Mouse (Mus musculus): ENCODE data around the gene Nfatc4. TPM values are rescaled to one million over a fixed set of nuclear protein-coding genes. Genes with fewer than 3 reads are reported as not detected.
A peak's percentile ranks its signal among the peaks of the same experiment; 100 is the strongest.

The Nfatc4 gene
- total RNA-seq, 1 experiment from 2014 or later, result not detected

DNA sequence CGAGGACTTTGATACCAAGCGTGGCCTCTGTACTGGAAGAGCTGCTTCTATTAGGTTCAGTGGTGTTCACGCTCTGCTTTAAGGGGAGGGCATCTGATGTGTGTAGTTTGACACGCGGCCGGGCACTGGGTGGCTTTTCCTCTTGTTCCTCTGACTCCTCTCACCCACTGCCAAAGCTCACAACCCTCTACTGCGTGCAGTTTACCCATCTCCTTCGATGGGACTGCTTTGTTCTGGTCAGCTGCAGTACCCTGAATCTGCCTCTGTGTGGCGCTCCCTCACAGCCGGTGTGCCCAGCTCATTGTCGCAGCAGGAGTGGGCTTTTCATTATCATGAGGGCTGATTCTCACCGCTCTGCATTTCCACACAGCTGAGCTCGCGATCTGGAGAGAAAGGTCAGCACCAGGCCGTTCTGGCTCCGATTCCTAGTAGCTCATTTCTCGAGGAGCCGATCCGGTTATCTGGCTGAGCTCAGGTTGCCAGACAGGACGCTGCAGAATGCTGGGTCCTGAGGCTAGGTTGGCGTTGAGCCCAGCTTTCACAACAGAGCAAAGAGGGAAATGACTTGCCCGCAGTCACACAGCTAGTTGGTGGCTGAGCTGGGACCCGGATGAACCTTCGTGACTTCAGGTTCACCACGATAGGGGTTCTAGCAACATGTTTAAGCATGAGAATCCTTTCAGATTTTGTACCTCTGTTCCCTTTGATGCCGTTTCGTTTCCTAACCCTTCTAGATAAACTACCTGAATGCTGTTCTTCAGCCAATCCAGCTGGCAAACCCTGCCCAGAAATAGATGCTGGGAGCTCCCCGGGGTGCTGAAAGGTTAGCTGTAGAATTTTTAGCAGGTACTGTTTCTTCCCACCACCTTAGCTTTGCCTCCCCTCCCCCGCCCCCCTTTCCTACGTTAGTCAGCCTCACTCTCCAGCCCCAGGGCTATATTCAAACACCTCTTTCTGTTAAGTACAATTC lies 51.1 kb downstream of the Nfatc4 start:
- peak; percentile 77 for ATAC-seq (replicated peaks; ENCODE audit: insufficient number of reproducible peaks, low FRiP score, low TSS enrichment, poor library complexity, severe bottlenecking)

GRCm38 (mm10) chr14:55877469-55878315 lies 54.7 kb downstream of the Nfatc4 start:
- no peak for ATAC-seq (replicated peaks; ENCODE audit: insufficient number of reproducible peaks, low FRiP score, low TSS enrichment, poor library complexity, severe bottlenecking)

- ATAC-seq (replicated peaks; ENCODE audit: insufficient number of reproducible peaks, low FRiP score, low TSS enrichment, poor library complexity, severe bottlenecking), result no peak
These were observed 55.5 kb downstream of the Nfatc4 start for GRCm38 (mm10) chr14:55878316-55878940.

DNA sequence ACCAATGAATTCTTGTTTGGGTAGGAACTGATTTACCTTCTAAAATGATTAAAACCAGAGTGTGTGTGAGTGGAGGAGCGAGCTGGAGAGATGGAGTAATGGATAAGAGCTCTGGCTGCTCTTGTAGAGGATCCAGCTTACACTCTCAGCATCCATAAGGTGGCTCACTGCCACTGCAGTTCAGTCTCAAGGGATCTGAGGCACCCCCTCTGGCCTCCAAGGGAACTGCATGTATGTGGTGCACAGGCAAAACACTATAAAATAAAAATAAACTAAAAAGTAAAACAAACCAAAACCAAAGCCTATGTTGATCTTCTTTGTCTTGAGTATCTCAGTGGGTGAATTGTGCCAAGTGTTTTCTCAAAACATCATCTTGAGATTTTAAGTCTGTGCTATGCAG lies 56.7 kb downstream of the Nfatc4 start:
- peak; percentile 77 for ATAC-seq (replicated peaks; ENCODE audit: insufficient number of reproducible peaks, low FRiP score, low TSS enrichment, poor library complexity, severe bottlenecking)

DNA sequence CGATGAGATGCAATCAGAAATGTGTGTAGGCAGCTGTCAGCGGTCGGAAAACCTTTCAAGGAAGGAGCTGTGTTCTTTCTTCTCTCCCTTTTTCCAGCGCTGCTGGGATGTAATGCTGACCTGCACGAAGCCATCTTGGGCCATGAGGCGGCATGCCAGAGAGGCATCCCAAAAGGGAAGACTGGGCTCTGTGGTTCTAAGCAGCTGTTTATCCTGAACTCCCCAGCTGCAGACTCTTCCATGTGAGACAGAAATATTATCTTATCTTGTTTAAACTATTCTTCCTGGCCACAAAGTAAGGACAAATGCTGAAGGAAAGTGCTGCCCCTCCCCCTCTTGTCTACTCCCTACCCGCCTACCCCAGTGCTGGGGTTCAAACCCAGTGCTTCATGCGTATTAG lies 58.0 kb downstream of the Nfatc4 start:
- ATAC-seq (replicated peaks; ENCODE audit: insufficient number of reproducible peaks, low FRiP score, low TSS enrichment, poor library complexity, severe bottlenecking), result no peak

DNA sequence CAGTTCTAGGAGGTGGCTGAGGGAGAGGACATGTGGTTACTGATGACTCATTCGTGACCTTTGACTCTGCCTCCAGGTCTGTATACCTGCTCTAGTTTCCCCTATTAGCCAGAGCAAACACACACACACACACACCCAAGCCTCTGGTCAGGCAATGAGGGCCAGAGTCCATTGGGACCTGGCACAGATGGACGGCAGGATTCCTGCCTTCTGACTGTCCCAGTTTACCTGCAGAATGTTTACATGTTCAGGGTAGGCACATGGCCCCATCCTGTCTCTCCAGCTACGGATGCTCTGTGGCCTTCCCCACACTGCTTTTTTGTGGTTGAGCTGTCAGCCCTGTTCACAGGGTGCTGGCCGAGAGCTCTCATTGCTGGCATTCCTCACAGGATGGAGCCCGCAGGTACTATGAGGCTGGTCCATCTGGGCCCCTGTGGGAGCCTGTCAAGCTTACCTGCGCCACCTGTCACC lies 59.3 kb downstream of the Nfatc4 start:
- no peak for ATAC-seq (replicated peaks; ENCODE audit: insufficient number of reproducible peaks, low FRiP score, low TSS enrichment, poor library complexity, severe bottlenecking)

DNA sequence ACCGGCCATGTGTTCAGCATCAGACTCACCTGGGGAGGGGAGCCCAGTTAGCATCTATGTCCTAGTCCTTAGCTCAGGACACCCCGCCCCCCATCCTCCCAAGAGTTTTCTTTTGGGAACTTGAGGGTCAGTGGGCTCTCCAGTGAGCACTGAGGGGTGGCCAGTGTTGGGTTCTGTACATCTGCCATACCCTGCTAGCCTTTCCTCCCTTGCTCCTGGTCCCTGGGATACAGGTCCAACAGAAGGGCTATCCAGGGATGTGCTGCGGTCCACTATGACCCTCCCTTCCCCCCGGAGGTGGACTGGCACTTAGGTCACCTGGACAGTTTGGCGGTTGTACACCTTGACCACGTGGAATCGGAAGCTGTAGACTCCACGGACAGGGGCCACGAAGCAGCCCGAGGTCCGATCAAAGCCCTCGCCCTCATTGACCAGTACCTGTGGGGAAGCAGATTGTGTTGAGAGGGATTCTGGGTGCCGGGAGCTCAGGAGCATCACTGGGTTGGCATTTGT lies 60.3 kb downstream of the Nfatc4 start:
- no peak for ATAC-seq (replicated peaks; ENCODE audit: insufficient number of reproducible peaks, low FRiP score, low TSS enrichment, poor library complexity, severe bottlenecking)

Other genes with a start within 250 kb of the Nfatc4 start
- not detected in 3 replicates for gene Fitm1, start 247.5 kb upstream of the Nfatc4 start, total RNA-seq (2017)
- gene Psme1, start 245.0 kb upstream of the Nfatc4 start, total RNA-seq (2017), result 318 to 422 TPM (median 336 TPM) in 3 replicates
- 10.5 to 13.0 TPM (median 12.1 TPM) in 3 replicates for gene Emc9, start 237.8 kb upstream of the Nfatc4 start, total RNA-seq (2017)
- gene Psme2, start 232.0 kb upstream of the Nfatc4 start, total RNA-seq (2017), result 275 to 334 TPM (median 300 TPM) in 3 replicates
- gene Rnf31, start 231.4 kb upstream of the Nfatc4 start, total RNA-seq (2017), result 25.1 to 38.5 TPM (median 38.4 TPM) in 3 replicates
- gene Irf9, start 219.6 kb upstream of the Nfatc4 start, total RNA-seq (2017), result 76.6 to 92.0 TPM (median 77.4 TPM) in 3 replicates
- 3.1 to 4.4 TPM (median 3.4 TPM) in 3 replicates for gene Rec8, start 205.1 kb upstream of the Nfatc4 start, total RNA-seq (2017)
- gene Ipo4, start 187.2 kb upstream of the Nfatc4 start, total RNA-seq (2017), result 3.7 to 13.4 TPM (median 11.8 TPM) in 3 replicates
- gene Gm49378, start 185.2 kb upstream of the Nfatc4 start, total RNA-seq (2017), result 1.9 to 2.0 TPM in 2 of 3 replicates, not detected in the other
- gene Tm9sf1, start 179.3 kb upstream of the Nfatc4 start, total RNA-seq (2017), result 49.4 to 58.5 TPM (median 55.5 TPM) in 3 replicates
- 0.58 TPM in 1 of 3 replicates, not detected in the others for gene Tssk4, start 173.0 kb upstream of the Nfatc4 start, total RNA-seq (2017)
- 41.8 to 53.9 TPM (median 42.8 TPM) in 3 replicates for gene Mdp1, start 162.6 kb upstream of the Nfatc4 start, total RNA-seq (2017)
- 24.7 to 33.1 TPM (median 25.6 TPM) in 3 replicates for gene Gmpr2, start 151.2 kb upstream of the Nfatc4 start, total RNA-seq (2017)
- gene Nedd8, start 151.0 kb upstream of the Nfatc4 start, total RNA-seq (2017), result 224 to 272 TPM (median 230 TPM) in 3 replicates
- 42.6 to 96.3 TPM (median 46.5 TPM) in 3 replicates for gene Tinf2, start 141.3 kb upstream of the Nfatc4 start, total RNA-seq (2017)
- gene Tgm1, start 109.2 kb upstream of the Nfatc4 start, total RNA-seq (2017), result 0.49 to 4.7 TPM (median 1.5 TPM) in 3 replicates
- 19.8 to 29.6 TPM (median 20.8 TPM) in 3 replicates for gene Rabggta, start 100.9 kb upstream of the Nfatc4 start, total RNA-seq (2017)
- gene Dhrs1, start 77.5 kb upstream of the Nfatc4 start, total RNA-seq (2017), result 23.7 to 32.1 TPM (median 30.6 TPM) in 3 replicates
- gene Nop9, start 77.5 kb upstream of the Nfatc4 start, total RNA-seq (2017), result 11.9 to 15.0 TPM (median 13.8 TPM) in 3 replicates
- gene Cideb, start 64.7 kb upstream of the Nfatc4 start, total RNA-seq (2017), result 1.0 to 1.3 TPM in 2 of 3 replicates, not detected in the other
- 0.10 to 1.2 TPM (median 0.29 TPM) in 3 replicates for gene Ltb4r2, start 61.7 kb upstream of the Nfatc4 start, total RNA-seq (2017)
- 14.5 to 27.0 TPM (median 18.8 TPM) in 3 replicates for gene Ltb4r1, start 57.2 kb upstream of the Nfatc4 start, total RNA-seq (2017)
- 2.2 to 4.2 TPM (median 2.5 TPM) in 3 replicates for gene Adcy4, start 39.0 kb upstream of the Nfatc4 start, total RNA-seq (2017)
- 18.7 to 37.5 TPM (median 30.9 TPM) in 3 replicates for gene Ripk3, start 34.3 kb upstream of the Nfatc4 start, total RNA-seq (2017)
- gene Nynrin, start 30.9 kb downstream of the Nfatc4 start, total RNA-seq (2017), result 0.10 to 0.75 TPM (median 0.49 TPM) in 3 replicates
- 0.38 TPM in 1 of 3 replicates, not detected in the others for gene Cbln3, start 61.2 kb downstream of the Nfatc4 start, total RNA-seq (2017)
- 72.1 to 108 TPM (median 80.9 TPM) in 3 replicates for gene Khnyn, start 61.8 kb downstream of the Nfatc4 start, total RNA-seq (2017)
- 3.1 to 12.3 TPM (median 6.2 TPM) in 3 replicates for gene Sdr39u1, start 77.1 kb downstream of the Nfatc4 start, total RNA-seq (2017)
- gene Cma1, start 121.5 kb downstream of the Nfatc4 start, total RNA-seq (2017), result 136 to 337 TPM (median 173 TPM) in 3 replicates
- not detected in 3 replicates for gene Cma2, start 127.8 kb downstream of the Nfatc4 start, total RNA-seq (2017)
- not detected in 3 replicates for gene Mcpt1, start 194.8 kb downstream of the Nfatc4 start, total RNA-seq (2017)
- not detected in 3 replicates for gene Mcpt9, start 207.4 kb downstream of the Nfatc4 start, total RNA-seq (2017)
- gene Mcpt2, start 218.9 kb downstream of the Nfatc4 start, total RNA-seq (2017), result not detected in 3 replicates
- gene Mcpt4, start 239.2 kb downstream of the Nfatc4 start, total RNA-seq (2017), result not detected in 3 replicates